Mouse (Mus musculus): ENCODE measurements at regions not wholly inside any gene's neighbourhood (a gene's known extent, or its start where the extent isn't known, plus 50 kb on each side); places are given as distances from the start of the nearest gene placed in this dataset.

DNA sequence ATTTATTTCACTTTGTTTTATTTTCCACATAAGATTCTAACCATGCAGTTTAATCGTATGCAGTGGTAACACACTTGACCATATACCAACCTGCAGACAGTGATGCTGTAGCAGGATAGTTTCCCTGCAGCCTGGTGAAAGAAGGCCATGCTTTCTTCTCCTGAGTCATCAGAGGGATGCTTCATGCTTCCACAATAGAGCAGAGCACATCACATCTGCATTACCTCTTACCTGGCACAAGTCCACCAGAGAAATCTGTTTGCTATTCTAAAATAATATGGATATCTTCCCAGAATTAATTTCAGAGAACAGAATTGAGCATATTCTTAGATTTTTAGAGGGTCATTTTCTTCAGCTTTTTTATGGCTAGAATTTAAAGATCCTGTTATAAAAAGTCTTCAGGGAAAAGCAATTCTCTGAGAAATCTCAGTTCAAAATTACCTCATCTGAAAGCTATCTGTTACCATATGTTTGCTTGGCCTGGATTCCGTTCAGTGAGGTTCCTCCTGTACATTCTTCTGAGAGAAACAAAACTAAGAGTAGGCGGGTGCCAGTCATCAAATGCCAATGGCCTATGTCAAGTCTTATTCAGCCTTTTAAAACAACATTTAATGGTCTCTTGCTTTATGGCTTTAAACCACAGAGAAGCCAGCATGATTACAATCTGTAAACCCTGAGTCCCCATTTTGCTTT, 87.3 kb upstream of the Arsj start:
- Histone ChIP-seq H3K4me1 (replicated peaks; ENCODE audit: control insufficient read depth, insufficient read depth, low read length) (no peaks in the 10 kb centered on the region), H3K36me3 (ENCODE audit: control insufficient read depth, insufficient read depth, low read length) (no peaks in the 10 kb centered on the region), H3K9me3 (ENCODE audit: control insufficient read depth, low read length) (no peaks in the 10 kb centered on the region), H3K4me2 (ENCODE audit: low read length) (no peak overlapping the region), H3K27me3 (replicated peaks; ENCODE audit: control insufficient read depth, insufficient read depth, low read length) (no peaks in the 10 kb centered on the region), H3K9ac (ENCODE audit: low read length) (no peak overlapping the region), H3K27ac (ENCODE audit: low read depth) (no peak overlapping the region), H3K4me3 (ENCODE audit: low read depth, low read length) (no peak overlapping the region)
- 48% methylated on average over 3 of the region's 3 CpGs for WGBS
- no peak for ATAC-seq (replicated peaks; ENCODE audit: low FRiP score, low TSS enrichment, low read depth)
- DNase-seq (ENCODE audit: low spot score) = no peak

DNA sequence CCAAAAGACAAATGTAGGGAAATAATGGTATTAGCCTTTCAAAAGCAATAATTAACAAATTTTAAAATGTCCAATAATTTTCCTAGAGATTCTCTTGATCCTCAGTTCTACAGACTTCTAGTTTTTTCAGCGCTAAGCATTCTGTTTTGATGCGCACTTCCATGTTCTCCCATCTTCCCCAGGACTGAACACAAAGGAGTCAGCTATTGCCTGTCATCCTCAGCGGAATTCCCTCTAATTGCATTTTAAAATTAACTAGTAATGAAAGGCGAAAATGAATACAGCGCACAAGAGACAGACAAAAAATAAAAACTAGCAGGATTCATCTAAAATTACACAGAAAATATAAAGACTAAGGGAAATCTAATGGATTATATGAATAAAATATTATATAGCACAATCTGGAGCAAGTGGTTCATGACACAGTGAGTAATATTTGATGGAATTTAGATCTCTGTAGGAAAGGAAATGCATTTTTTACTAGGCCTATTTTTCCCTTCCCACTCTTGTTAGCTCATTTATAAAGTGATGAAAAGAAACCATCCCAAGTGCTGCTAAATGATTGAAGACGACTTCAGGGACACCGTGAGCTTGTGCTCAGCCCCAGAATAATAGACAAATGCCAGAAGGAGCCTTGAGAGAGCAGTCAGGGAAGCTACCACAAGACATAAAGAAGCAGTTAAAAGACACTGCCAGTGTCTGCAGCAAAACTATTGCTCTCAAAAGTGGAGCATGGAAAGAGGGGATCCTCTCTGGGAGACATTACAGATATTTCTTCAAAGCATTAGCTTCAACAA, 79.0 kb upstream of the Arsj start:
- Histone ChIP-seq H3K4me3 (ENCODE audit: low read depth, low read length) (no peak overlapping the region), H3K9ac (ENCODE audit: low read length) (no peak overlapping the region), H3K9me3 (ENCODE audit: control insufficient read depth, low read length) (no peaks in the 10 kb centered on the region), H3K36me3 (ENCODE audit: control insufficient read depth, insufficient read depth, low read length) (no peaks in the 10 kb centered on the region), H3K4me1 (replicated peaks; ENCODE audit: control insufficient read depth, insufficient read depth, low read length) (no peaks in the 10 kb centered on the region), H3K4me2 (ENCODE audit: low read length) (no peak overlapping the region), H3K27ac (ENCODE audit: low read depth) (no peak overlapping the region), H3K27me3 (replicated peaks; ENCODE audit: control insufficient read depth, insufficient read depth, low read length) (no peaks in the 10 kb centered on the region)
- DNase-seq (ENCODE audit: low spot score) = no peak
- WGBS = 75% methylated on average over 7 of the region's 7 CpGs
- no peak for ATAC-seq (replicated peaks; ENCODE audit: low FRiP score, low TSS enrichment, low read depth)

DNA sequence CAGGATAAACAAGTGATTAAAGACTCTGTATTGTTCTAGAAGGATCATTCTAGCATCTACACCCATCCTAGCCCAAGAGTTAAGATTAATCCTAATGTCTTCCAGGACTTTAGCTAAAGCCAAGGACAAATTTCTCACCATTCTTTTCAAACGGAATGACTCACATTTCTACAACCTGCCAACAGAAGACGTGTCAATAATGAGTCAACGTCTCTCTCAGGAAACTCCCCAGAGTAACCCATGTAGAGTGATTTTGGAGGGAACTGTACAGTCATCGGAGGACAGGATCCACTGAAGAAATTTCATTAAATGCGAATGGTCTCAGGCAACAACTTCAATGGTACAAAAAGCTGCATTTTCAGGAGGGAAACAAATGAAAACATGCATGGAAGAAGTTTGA, 71.2 kb upstream of the Arsj start:
- no peaks in the 10 kb centered on the region for H3K9me3 ChIP-seq (ENCODE audit: control insufficient read depth, low read length)
- no peak for DNase-seq (ENCODE audit: low spot score)
- no peaks in the 10 kb centered on the region for H3K36me3 ChIP-seq (ENCODE audit: control insufficient read depth, insufficient read depth, low read length)
- H3K27me3 ChIP-seq (replicated peaks; ENCODE audit: control insufficient read depth, insufficient read depth, low read length) = no peaks in the 10 kb centered on the region
- H3K4me1 ChIP-seq (replicated peaks; ENCODE audit: control insufficient read depth, insufficient read depth, low read length) = no peaks in the 10 kb centered on the region
- H3K27ac ChIP-seq (ENCODE audit: low read depth) = no peak overlapping the region
- no peak overlapping the region for H3K4me3 ChIP-seq (ENCODE audit: low read depth, low read length)
- H3K4me2 ChIP-seq (ENCODE audit: low read length) = no peak overlapping the region
- H3K9ac ChIP-seq (ENCODE audit: low read length) = no peak overlapping the region
- 87% methylated on average over 5 of the region's 5 CpGs for WGBS
- ATAC-seq (replicated peaks; ENCODE audit: low FRiP score, low TSS enrichment, low read depth) = no peak

DNA sequence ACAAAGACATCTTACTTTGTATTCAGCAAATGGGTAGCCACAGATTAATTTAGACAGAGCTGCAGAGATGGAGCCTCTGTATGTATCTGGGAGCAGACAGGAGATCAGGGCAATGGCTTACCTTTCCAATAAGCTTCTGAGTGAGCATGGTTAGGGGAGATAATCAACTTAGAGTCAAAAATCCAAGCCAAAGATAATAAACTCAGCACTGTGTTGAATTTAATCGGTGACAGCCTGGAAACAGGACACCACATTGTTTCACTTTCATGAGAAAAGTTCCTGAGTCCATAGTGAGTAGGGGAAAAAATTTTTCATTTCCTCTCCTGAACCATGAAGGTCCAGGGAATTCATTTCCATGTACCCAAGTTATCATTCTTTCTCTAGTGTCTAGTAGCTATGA, 70.7 kb upstream of the Arsj start:
- Histone ChIP-seq H3K4me3 (ENCODE audit: low read depth, low read length) (no peak overlapping the region), H3K4me2 (ENCODE audit: low read length) (no peak overlapping the region), H3K27ac (ENCODE audit: low read depth) (no peak overlapping the region), H3K9ac (ENCODE audit: low read length) (no peak overlapping the region), H3K4me1 (replicated peaks; ENCODE audit: control insufficient read depth, insufficient read depth, low read length) (no peaks in the 10 kb centered on the region), H3K9me3 (ENCODE audit: control insufficient read depth, low read length) (no peaks in the 10 kb centered on the region), H3K36me3 (ENCODE audit: control insufficient read depth, insufficient read depth, low read length) (no peaks in the 10 kb centered on the region), H3K27me3 (replicated peaks; ENCODE audit: control insufficient read depth, insufficient read depth, low read length) (no peaks in the 10 kb centered on the region)
- DNase-seq (ENCODE audit: low spot score) (no peak), ATAC-seq (replicated peaks; ENCODE audit: low FRiP score, low TSS enrichment, low read depth) (no peak)
- WGBS = 75% methylated on average over 1 of the region's 1 CpGs

DNA sequence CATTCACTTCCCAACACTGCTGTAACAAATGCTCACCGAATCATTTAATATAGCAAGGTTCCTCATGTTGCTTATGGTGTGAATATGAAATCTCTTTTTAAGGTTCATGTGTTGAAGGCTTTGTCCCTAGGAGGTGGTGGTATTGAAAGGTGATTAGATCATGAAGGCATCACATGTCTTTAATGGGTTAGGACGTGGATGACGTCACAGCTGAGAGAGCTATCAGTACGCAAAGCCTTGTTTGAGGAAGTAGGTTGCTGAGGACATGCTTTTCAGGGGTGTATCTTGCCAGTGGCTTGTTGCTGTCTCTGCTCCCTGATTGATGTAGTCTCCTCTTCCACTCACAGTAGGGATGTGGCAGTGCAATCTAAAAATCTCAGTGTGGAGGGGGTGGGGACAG, 69.8 kb upstream of the Arsj start:
- Histone ChIP-seq H3K36me3 (ENCODE audit: control insufficient read depth, insufficient read depth, low read length) (no peaks in the 10 kb centered on the region), H3K4me2 (ENCODE audit: low read length) (no peak overlapping the region), H3K9me3 (ENCODE audit: control insufficient read depth, low read length) (no peaks in the 10 kb centered on the region), H3K4me3 (ENCODE audit: low read depth, low read length) (no peak overlapping the region), H3K4me1 (replicated peaks; ENCODE audit: control insufficient read depth, insufficient read depth, low read length) (no peaks in the 10 kb centered on the region), H3K27ac (ENCODE audit: low read depth) (no peak overlapping the region), H3K27me3 (replicated peaks; ENCODE audit: control insufficient read depth, insufficient read depth, low read length) (no peaks in the 10 kb centered on the region), H3K9ac (ENCODE audit: low read length) (no peak overlapping the region)
- WGBS = 89% methylated on average over 4 of the region's 4 CpGs
- ATAC-seq (replicated peaks; ENCODE audit: low FRiP score, low TSS enrichment, low read depth) (no peak), DNase-seq (ENCODE audit: low spot score) (no peak)

DNA sequence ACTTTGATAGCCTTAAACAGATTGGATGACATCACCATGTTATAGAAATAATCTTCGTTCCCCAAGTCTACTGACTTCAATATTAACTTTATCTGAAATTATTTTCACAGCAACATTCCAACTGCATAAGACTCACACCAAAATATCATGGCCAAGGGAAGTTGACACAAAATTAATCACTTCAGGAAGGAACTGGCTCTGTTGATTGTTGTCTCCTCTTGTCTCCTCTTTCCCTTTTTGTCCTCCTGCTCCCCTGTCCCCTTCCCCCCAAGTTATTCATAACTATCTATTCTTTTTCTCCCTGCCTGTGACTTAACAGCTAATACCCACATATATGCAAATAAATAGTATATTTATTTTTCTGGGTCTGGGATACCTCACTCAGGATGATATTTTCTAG, 67.6 kb upstream of the Arsj start:
- no peak overlapping the region for H3K4me2 ChIP-seq (ENCODE audit: low read length)
- 91% methylated on average over 1 of the region's 1 CpGs for WGBS
- ATAC-seq (replicated peaks; ENCODE audit: low FRiP score, low TSS enrichment, low read depth) = no peak
- no peak overlapping the region for H3K27ac ChIP-seq (ENCODE audit: low read depth)
- no peaks in the 10 kb centered on the region for H3K9me3 ChIP-seq (ENCODE audit: control insufficient read depth, low read length)
- H3K27me3 ChIP-seq (replicated peaks; ENCODE audit: control insufficient read depth, insufficient read depth, low read length) = no peaks in the 10 kb centered on the region
- H3K4me3 ChIP-seq (ENCODE audit: low read depth, low read length) = no peak overlapping the region
- H3K36me3 ChIP-seq (ENCODE audit: control insufficient read depth, insufficient read depth, low read length) = no peaks in the 10 kb centered on the region
- 0 out of 2 replicates have a peak, but pooled peaks cover 2% of the 10 kb centered on the region for H3K4me1 ChIP-seq (replicated peaks; ENCODE audit: control insufficient read depth, insufficient read depth, low read length)
- H3K9ac ChIP-seq (ENCODE audit: low read length) = no peak overlapping the region
- DNase-seq (ENCODE audit: low spot score) = no peak

DNA sequence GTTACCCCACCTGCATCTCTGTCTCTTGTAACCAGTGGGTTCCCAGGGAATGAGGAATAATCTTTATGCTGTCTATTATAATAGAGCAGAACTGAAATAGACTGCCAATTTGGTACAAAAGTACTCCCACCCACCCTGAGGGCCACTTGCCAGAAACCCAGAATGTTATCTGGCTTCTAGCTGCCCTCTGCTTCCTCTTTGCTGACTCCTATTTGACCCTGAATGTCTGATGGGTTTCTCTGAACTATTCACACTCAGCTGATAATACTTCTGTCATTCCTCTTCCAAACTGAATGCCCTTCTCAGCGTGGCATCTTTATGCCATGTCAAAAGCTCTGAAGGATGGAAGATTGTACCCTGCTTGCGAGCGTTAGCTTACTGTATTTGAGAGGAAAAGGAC, 64.2 kb upstream of the Arsj start:
- 75% methylated on average over 3 of the region's 3 CpGs for WGBS
- H3K27me3 ChIP-seq (replicated peaks; ENCODE audit: control insufficient read depth, insufficient read depth, low read length) = no peaks in the 10 kb centered on the region
- H3K36me3 ChIP-seq (ENCODE audit: control insufficient read depth, insufficient read depth, low read length) = no peaks in the 10 kb centered on the region
- no peak for DNase-seq (ENCODE audit: low spot score)
- no peak overlapping the region for H3K4me2 ChIP-seq (ENCODE audit: low read length)
- ATAC-seq (replicated peaks; ENCODE audit: low FRiP score, low TSS enrichment, low read depth) = no peak
- H3K4me3 ChIP-seq (ENCODE audit: low read depth, low read length) = no peak overlapping the region
- H3K4me1 ChIP-seq (replicated peaks; ENCODE audit: control insufficient read depth, insufficient read depth, low read length) = 0 out of 2 replicates have a peak, but pooled peaks cover 2% of the 10 kb centered on the region
- no peaks in the 10 kb centered on the region for H3K9me3 ChIP-seq (ENCODE audit: control insufficient read depth, low read length)
- no peak overlapping the region for H3K27ac ChIP-seq (ENCODE audit: low read depth)
- H3K9ac ChIP-seq (ENCODE audit: low read length) = no peak overlapping the region

DNA sequence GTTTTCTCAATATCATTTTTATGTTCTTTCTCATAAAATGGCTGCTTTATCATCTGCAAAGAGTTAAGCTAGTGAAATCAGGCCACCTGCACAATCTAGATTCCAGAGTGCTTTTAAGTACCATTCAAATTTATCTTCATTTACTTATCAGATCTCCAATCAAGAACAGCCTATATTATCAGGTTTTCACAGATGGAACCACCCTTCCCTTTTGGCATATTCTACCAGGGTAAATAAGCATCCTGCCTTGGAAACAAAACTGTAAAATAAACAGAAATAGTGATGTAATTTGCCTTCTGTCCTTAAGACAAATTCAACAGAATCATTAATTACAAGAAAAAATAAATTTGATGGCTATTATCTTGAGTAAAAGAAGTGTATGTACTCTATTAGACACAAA, 55.2 kb upstream of the Arsj start:
- DNase-seq (ENCODE audit: low spot score) (no peak), ATAC-seq (replicated peaks; ENCODE audit: low FRiP score, low TSS enrichment, low read depth) (no peak)
- Histone ChIP-seq H3K27ac (ENCODE audit: low read depth) (no peak overlapping the region), H3K9me3 (ENCODE audit: control insufficient read depth, low read length) (no peaks in the 10 kb centered on the region), H3K4me1 (replicated peaks; ENCODE audit: control insufficient read depth, insufficient read depth, low read length) (no peaks in the 10 kb centered on the region), H3K36me3 (ENCODE audit: control insufficient read depth, insufficient read depth, low read length) (no peaks in the 10 kb centered on the region), H3K9ac (ENCODE audit: low read length) (no peak overlapping the region), H3K27me3 (replicated peaks; ENCODE audit: control insufficient read depth, insufficient read depth, low read length) (no peaks in the 10 kb centered on the region), H3K4me3 (ENCODE audit: low read depth, low read length) (no peak overlapping the region), H3K4me2 (ENCODE audit: low read length) (no peak overlapping the region)
